Mouse (Mus musculus): ENCODE measurements around the gene Ccl6.

DNA sequence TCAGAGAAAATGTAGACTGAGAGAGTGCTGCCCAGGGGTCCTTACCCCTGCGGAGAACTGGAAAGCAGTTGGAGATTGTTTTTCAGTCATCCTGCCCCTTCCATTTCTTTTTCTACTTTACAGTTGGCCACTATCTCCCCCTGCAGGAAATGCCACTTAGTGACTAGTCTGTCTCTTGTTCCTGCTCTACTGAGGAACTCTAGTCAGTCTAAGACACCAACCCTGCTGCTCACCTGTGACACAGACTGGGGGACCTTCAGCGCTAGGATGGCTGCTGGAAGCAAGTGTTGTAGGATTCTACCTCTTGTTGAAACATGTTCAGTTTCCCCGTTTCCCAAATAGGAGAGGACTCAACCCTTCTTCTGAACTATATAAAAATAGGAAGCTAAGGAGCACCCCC lies 46.6 kb upstream of the Ccl6 start:
- TF ChIP-seq POLR2A (IDR thresholded peaks at IDR 0.05; ENCODE audit: low read depth, low read length) (no peak), MAX (IDR thresholded peaks at IDR 0.05; ENCODE audit: low read length) (no peak), CTCF (conservative IDR thresholded peaks at IDR 0.05 in 1 of 2, IDR thresholded peaks at IDR 0.05 in 1 of 2; ENCODE audit: low read depth in 2 of 2, low read length in 2 of 2) (peak; percentile 47 to 77)

All from CH12.LX (cell line).